Mouse (Mus musculus): ENCODE data around the gene Gm3424.
"Not testable (repeated sequence)": the region's sequence is repeated elsewhere in the genome, so short reads cannot be mapped to it uniquely, and the experiment has no call there.

The Gm3424 gene

DNA sequence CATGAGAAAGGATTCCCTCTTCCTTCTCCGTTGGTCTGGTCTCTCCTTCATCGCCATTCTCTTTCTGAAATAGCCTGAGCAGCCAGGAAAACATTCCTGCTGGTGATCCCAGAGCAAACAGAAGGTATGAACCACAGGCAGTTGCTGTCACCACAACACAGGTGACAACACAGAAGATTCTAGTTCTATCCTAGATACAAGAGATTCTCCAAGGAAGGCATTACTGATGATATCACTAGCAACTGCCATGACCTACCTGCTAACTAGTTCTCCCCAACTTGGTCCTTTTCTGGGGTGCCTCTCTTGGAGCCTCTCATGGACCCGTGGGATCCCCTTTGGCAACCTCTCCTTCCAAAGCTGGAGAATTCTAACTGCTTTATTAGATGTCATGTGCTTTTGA lies at the start of gene Gm3424:
Gene Gm3424, minus strand, starts transcription at position 101 of the 400 bp plus-strand sequence.
- DNase-seq (ENCODE audit: low spot score in 2 of 2) = not testable (repeated sequence)

DNA sequence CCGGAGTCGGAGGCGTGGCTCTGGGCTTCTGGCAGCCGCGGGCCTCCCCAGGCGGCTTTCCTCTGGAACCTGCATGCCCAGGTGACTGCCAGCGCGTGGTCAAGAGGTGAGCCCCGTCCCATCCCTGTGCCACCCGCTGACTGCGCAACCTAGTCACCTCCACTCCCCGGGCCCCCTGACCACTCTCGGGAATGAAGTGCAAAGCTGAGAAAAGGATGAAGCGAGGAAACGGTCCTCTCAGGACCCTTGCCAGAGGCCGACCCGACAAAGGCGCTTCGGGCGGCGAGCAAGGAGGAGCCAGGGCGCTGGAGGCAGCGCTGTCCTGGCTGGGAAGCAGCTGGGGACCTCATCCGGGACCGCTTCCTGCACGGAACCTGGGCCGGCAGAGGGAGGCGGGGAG lies 49.7 kb upstream of the Gm3424 start:
- DNase-seq (ENCODE audit: low spot score in 2 of 2) = not testable (repeated sequence)

DNA sequence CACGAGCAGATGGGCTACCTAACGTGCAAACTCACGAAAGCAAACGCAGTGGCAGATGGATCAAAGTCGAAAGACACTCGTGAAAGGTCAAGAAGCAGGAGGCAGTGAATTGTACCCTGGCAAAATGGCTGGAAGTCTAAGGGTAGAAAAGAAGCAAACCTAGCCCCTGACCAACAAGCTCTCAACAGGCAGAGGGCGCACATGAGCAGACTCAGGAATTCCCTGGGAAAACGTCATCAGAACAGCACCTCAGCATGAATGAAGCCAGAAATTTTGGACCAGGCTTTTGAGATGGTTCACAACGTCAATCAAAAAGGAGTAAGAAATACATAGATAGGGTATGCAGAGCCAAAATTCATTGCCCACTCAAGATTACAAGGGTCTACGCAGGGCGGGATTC lies 49.0 kb upstream of the Gm3424 start:
- DNase-seq (ENCODE audit: low spot score in 2 of 2) = not testable (repeated sequence)

DNA sequence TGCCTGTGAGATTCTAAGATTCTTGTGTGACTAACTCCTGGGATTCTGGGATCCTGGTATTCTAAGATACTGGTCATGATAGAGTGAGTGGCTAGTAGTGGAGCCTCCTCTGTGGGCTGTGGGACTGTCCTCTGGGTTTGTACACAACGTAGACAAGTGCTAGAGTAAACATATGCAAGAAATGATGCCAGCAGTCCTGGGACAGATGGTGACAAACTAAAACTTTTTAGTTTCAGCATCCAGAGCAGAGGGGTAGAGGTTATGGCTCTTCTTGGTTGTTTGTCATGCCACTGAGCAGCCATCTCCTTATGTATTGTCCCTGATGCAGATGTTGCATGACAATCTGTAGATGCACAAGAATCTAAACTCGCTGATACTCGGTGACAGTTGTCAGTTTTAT lies 25.8 kb upstream of the Gm3424 start:
- DNase-seq (ENCODE audit: low spot score in 2 of 2) = not testable (repeated sequence)

DNA sequence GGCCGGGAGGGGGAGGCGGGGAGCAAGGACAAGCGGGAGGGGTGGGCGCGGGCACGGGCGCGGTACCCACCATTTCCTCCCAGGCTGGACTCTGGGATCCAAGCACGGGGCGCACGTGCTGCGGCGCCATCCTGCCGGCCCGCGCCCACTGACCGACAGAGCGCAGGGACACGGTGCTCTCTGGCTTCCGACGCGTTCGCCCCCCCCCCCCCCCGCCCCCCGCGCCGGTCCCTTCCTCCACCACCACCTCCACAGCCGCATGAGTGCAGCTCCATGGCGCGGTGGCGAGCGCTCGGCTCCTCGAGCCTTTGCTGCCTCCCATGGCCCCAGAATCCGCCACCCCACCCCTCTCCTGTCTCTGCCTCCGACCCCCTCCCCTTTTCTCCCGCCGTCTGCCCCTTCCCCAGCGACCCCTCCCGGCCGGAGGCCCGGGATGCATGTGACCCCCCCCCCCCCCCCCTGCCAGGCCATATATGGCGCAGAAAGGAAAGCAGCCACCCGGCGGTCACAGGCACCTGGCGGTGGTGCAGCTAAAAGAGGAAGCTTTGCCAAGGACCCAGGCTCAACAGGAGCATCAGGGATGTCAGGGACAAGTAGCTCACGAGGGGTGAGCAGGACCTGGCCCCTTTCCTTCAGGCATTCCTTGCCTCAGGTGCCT lies 17.3 kb downstream of the Gm3424 start:
- DNase-seq (ENCODE audit: low spot score in 2 of 2) = not testable (repeated sequence)

DNA sequence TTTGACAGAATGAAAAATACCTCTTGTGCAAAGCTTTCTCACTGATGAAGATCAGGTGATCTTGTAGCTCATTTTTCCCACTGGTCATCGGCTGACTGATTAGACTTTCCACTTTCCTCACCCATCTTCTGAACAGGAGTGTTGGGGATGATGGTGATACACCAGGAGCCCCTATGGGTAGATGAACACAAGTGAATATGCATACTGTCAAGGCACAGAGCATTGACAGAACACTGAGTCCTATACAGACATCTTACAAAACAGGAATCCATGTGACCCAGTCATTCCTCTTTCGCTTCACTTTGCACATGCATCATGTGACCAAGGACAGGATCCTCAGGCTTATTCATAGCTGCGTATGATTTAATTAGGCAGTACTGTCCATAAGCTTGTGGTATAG lies 22.2 kb downstream of the Gm3424 start, which contains the start of gene Gm3383:
Gene Gm3383, minus strand, starts transcription at position 101 of the 400 bp plus-strand sequence.
- not testable (repeated sequence) for DNase-seq (ENCODE audit: low spot score in 2 of 2)
